Mouse (Mus musculus): Measurements from ENCODE around the gene Lyrm9. TPM values are rescaled to one million over a fixed set of nuclear protein-coding genes. Genes with fewer than 3 reads are reported as not detected.

Lyrm9 gene
- 10 to 100 TPM; 19.4 to 22.0 TPM for total RNA-seq (2021)
- long read RNA-seq, experiment 1, full-length matches to known transcripts = 8 of 13 reads
- long read RNA-seq, experiment 1, partial matches to known transcripts = 1 of 13 reads
- long read RNA-seq, experiment 1, other reads (novel, unspliced or antisense) = 4 of 13 reads
- long read RNA-seq, experiment 2, full-length matches to known transcripts = 7 of 10 reads
- long read RNA-seq, experiment 2, partial matches to known transcripts = 0 of 10 reads
- long read RNA-seq, experiment 2, other reads (novel, unspliced or antisense) = 3 of 10 reads

DNA sequence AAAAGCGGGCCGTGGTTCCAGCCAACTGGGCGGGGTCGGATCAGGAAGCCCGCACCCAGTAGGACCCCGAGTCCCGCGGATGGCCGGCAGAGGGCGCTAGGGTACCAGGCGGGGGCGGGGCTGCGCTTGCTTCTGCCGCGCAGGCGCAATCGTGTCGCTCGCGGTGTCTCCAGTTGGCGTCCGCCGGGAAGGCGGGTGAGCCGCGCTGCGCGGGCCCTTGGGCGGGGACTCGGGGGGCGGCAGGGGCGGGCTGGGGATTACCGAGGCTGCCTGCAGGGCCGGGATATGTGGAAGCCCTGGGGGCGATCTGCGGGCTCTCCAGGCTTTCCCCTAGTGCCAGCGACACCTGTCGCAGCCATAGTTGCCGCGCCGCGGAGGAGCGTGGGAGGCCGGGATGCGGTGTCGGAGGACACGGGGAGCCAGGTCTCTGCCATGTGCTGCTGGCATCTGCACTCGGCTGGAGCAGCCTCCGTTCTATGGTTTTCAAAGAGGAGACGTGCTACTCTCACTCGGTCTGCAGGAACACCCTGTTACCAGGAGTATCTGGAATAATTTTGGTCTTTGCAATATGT lies at the start of gene Lyrm9:
Lyrm9 (plus strand) TSS at position 143 of the 572 bp plus-strand sequence.
- peak; percentile 95 to 98 for DNase-seq (ENCODE audit: low spot score in 2 of 2)

DNA sequence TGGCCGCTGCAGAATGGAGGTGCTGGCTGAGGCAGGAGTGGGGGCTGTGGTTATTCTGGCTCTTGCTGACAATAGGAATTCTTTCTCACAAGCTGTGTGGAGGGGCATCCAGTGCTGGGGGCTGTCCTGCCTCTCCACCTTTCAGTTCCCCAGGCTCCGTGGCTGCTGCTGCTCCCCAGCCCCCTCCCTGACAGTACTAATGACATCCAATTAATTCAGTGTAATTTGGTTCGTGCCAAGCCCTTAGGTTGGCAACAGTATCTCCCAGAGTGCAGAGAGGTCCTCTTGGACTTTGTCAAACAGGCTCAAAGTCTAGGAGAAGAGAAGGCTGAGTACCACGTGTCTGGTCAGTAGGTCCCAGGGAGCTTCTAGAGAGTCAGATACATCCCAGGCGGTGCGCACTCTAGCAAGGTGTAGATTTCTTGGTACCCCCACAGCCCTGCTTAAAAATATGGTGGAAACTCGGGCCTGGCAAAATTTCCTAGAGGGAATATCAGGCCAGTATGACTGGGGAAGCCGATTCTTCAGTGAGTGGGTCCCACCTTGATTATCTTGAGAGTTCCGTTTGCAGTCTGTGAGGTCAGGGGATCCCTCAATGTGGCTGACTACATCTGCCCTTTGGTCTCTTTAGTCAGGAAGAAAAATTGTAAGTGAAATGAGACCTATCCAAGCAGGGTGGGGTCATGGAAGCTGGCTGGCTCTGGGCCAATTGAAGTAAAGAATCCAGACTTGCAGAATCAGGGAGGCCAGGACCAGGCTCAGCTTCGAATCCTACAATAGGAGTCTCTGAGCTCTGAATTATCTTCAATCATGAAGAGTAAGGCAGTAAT lies 48.3 kb upstream of the Lyrm9 start:
- DNase-seq (ENCODE audit: low spot score in 2 of 2) = no peak

DNA sequence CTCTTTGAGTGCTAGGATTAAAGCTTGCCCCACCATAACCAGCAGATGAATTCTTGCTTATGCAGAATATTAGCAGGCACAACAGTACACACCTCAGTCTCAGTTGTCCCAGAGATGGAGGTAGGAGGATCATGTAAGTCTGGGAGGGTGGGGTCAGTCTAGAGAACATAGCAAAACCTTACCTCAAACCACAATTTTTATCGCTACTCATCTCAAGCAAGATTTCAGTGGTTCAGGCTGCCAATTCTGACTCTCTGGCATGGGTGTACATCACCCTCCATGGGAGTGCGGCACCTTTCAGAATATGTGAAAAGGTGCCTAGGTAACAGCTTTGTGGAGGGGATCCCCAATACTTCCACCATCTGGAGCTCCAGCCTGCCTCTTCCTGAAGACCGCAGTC lies 46.4 kb upstream of the Lyrm9 start:
- DNase-seq (ENCODE audit: low spot score in 2 of 2) = no peak

DNA sequence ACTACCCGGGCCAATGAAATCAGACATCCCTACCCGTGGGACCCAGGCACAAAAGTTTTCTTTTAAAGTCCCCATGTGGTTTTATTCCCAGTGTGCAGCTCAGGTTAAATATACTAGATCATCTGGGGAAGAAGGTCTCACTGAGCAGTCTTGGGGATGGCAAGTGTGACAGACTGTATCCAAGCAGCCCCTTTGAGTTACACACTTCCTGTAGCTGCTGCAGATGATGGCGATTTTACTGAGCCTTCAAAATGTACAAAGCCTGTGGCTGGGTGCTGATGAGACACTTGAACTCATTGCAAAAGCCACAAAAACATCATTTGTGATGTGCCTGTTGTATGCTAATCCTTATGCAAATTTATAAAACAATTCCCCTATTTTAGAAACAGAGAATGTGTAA lies 45.8 kb upstream of the Lyrm9 start:
- DNase-seq (ENCODE audit: low spot score in 2 of 2) = no peak

DNA sequence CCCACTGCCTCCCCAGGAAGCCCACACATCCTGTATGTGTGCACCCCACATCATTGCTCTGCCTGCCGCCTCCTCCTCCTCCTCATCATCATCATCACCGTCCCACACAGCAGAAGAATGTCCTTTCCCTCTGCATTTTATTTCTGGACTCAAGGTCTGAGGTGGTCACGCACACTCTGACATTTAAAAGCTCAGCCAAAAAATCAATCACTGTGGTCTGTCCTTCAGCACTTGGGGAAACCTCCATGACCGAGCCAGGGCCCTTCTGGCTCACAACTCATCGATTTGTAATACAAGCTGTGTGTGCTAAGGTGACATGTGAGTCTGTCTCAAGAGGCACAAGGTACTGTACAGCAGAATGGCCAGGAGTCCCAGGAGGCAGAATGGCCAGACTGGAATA lies 44.1 kb upstream of the Lyrm9 start:
- no peak for DNase-seq (ENCODE audit: low spot score in 2 of 2)

DNA sequence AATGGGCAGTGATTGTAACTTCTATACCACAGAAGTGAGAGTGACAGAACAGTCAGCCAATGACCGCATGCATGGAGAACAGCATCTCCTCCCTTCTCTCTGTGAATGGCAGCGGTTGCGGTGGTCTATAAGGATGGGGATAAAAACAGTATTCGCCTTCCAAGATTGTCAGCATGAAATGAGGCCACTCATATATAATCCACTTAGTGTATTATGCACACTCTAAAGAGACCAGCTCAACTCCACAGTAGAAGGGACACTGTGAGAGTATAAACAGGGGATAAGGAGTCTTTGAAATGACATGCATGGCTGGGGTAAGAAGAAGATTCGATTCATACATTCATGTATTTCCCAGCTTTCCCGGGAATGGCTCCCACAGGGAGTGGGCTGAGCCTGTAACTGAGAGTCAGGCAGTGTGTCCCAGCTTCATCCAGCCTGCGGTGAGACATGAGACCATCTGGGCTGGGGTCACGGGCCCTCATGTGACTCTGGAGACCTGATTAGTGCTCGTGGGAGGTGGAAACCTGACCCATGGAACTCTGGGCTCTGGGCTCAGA lies 43.5 kb upstream of the Lyrm9 start:
- no peak for DNase-seq (ENCODE audit: low spot score in 2 of 2)

DNA sequence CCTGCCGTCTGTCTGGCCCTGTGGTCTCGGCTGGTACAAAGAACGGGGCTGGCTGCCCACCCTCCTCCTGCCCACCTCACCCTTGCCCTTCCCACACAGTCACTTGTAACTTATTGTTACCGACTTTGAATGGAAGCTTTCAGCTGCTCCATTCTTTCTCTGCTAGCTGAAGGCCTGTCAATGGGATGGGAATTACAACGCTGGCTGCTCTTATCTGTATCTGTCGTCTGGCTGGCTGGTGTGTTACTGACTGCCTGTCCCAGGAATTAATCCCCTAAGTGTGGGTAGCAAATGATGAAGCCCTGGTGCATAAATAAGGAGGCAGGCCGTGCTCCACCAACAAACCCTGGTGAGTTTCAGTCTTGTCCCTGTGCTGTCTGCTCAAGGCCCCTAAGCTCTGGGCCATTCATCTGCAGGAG lies 40.4 kb upstream of the Lyrm9 start:
- DNase-seq (ENCODE audit: low spot score in 2 of 2) = no peak

DNA sequence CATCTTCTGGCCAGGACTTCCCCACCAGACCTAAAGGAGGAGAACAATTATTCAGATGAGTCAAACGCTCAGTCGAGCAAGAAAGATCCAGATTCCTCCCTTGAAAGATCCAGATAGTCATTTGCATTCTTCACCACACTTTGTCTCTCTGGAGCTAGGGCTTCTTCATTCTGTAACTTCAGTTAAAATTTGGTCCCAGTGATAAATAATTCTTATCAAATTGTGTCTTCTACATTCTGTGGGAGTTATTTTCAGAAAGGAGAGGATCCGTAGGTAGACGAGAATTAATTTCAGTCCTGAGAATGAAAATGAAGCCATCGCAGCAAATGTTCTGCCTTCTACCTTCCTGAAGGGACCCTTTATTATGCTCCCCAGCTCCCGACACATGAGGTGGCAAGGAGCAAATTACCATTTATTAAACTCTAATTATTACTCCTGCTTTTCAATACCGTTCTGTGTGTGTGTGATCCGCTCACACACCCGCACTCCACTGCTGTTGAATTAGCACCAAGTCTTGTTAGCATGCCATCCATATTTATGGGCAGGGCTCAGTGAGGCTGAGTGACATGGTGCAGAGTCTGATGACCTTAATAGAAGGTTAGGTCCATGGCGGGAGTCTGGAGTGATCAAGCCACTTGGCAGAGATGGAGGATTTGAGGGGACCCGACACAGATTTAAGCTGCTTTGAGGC lies 36.9 kb upstream of the Lyrm9 start:
- no peak for DNase-seq (ENCODE audit: low spot score in 2 of 2)

DNA sequence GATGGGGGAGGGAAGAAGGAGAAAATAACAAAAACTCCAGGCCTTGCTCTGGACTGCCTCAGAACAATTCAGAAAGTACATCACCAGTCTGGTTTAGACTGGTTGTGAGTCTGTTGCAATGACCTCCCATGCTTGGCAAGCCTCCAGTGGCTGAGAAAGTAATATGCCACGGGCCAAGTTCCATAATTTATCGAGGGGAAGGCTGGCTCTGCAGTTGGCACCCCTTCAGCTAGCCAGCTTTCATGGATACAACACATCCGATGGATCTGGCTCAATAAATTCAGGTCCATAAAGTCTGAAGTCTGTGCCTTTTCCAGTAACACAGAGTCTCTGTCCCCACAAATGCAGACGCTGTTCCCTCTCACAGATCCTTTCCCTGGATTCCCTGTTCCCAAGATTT lies 34.8 kb upstream of the Lyrm9 start:
- DNase-seq (ENCODE audit: low spot score in 2 of 2) = peak; percentile 28 to 63

DNA sequence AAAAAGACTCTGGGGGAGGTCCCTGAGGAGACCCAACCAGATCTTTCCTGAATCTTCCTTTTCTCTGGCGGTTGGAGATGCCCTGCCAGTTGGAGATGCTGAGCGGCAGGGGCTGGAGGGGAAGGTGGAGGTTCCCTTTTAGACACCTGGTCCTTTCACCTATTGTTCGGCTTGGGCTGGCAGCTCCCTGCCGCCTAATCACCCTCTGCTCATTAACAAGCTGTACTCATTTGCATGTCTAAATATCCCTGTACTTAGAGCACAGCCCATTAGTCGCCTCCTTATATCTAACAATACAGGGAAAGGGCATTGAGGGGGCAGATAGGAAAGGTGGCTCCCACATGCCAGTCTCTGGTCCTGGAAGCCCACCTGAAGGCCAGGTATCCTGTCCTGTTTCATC lies 34.3 kb upstream of the Lyrm9 start:
- no peak for DNase-seq (ENCODE audit: low spot score in 2 of 2)

DNA sequence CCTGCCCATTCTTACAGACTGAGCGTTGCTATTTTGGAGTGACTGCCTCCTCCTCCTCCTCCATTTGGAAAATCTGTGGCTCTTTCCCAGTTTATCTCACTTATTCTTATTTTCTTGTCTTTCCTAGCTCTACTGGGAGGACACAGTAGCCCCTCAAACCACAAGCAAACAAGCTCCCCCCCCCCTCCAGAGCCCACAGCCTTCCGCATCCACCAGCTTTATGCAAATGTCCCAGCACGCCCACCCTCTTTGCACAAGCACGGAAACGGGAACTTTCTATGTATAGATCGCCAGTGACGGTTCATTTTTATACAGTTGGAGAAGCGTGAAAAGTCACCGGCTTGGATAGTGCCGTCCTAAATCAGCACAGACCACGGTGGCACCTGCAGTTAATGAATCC lies 33.9 kb upstream of the Lyrm9 start:
- no peak for DNase-seq (ENCODE audit: low spot score in 2 of 2)

DNA sequence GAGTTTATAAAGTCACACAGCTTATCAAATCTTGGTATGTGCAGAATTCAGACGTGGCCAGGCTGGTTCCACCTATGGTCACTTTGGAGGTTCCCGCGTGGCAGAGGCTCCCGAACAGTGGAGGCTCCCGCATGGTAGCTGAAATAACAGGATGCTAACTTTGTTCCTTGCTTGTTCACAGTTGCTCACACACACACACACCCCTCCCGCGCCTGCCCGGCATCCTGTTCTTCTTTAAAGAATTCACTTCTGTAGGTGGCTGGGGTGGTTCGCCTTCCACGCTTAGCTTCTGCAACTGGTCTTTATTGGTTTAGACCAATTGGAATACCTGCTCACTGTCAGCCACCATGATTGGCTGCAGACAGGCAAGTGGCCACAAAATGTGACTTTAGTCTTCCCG lies 33.3 kb upstream of the Lyrm9 start:
- no peak for DNase-seq (ENCODE audit: low spot score in 2 of 2)

DNA sequence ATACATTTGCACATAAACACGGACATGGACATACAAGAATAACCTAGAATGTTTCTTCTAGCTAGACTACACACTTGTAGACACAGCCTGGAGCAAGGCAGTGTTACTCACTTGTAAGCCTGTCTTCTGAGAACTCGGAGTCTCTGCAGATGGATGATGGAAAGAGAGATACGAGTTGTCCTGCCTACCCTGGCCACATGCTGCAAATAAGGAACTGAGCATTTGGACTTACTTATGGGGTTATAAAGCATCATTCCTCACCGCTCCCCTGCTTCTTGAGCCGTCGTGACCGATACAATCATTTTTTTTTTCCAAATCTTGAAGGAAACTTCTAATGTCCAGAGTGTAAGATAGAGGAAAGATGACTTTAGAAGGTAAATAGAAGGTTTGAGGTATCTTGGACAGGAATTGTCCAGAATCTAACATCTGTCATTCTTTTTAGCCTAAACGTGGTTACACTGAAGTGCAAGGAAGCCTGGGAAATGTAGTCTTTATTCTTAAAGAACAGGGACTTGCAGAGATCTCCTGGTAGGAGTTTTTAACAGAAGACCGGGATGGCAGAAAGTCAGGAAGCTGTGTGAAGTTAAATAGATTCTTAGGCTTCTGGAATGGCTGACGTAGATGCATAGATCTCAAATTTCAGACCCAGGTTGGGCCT lies 30.2 kb upstream of the Lyrm9 start:
- DNase-seq (ENCODE audit: low spot score in 2 of 2) = no peak

DNA sequence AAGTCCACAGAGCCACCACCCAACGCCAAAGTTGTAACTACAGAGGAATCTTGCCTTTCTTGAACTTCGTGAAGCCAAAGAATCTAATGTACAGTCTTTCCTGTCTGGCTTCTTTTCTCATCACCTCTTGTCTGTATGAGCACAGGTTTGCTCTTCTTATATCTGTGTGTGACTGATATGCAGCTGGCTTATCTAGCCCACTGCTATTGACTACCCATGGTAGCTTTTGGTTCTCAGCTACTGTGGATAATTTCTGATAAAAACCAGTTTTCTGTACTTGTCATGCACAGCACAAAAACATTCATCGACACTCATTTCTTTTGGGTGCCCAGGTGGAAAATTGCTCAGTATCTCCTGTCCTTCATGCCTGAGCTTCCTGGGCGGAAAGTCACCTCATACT lies 25.3 kb upstream of the Lyrm9 start:
- DNase-seq (ENCODE audit: low spot score in 2 of 2) = no peak

DNA sequence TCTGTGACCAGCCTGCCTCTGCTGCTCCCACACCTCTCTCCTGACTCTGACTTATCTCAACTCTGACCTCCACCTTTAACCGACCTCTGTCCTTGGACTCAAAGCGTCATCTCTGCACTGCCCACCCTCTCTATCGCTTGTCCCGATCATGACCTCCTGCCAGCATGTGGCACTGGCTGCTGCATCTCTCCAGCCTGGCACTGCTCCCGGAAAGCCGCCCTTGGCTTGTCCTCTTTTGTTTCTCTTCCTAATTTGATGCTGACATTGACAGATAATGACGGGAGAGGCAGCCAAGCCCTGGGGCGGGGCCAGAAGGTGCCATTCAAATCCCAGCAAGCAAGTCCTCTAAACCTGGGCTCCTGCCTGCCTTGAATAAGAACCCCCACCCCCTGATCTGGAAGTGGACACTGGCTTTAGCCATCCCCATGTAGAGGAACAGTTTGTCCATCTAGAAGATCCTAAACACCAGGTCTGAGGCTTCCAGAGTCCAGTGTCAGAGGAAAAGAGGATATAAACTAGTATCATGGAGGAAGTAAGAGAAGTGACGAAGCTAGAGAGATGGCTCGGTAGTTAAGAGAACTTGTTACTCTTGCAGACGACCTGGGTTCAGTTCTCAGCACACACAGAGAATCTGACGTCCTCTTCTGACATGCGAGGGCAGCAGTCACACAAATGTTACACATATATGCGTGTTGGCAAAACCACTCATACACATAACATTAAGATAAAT lies 22.6 kb upstream of the Lyrm9 start:
- peak in 1 of 2 experiments; percentile 47 for DNase-seq (ENCODE audit: low spot score in 2 of 2)

DNA sequence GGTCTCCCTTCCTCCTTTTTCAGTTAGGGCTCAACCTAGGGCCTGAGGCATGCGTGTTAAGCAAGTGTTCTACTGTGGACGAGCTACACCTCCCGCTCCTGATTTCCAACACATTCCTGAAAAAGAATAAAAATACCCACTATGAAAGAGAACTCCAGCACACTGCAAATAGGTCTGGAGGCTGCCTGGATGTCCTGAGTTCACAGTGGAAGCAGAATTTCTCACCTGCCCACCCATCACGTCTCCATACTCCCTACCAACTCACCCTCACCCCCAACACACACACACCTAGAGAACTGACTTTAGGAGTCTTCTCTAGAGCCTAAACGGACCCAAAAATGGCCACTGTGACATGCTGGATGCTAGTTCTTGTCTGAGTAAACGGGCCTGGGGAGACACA lies 21.8 kb upstream of the Lyrm9 start:
- DNase-seq (ENCODE audit: low spot score in 2 of 2) = no peak

DNA sequence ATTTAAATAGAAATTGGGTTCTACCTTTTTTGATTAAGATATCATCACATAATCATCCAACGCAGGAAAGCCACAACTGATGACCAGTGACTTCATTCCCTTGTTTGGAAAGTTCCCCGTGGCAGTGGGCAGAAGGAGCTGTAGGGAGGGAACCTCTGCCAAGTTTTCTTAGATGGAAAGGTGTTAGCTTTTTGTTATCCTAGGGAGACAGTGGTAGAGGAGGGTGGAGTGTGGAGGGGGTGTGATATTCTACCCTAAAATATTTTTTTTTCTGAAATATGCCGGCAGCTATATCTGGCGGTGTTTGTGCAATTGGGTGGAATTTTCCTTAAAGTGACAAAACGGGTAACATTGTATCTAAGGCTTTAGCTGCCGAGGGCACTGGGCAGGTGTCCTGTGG lies 21.2 kb upstream of the Lyrm9 start:
- DNase-seq (ENCODE audit: low spot score in 2 of 2) = no peak

DNA sequence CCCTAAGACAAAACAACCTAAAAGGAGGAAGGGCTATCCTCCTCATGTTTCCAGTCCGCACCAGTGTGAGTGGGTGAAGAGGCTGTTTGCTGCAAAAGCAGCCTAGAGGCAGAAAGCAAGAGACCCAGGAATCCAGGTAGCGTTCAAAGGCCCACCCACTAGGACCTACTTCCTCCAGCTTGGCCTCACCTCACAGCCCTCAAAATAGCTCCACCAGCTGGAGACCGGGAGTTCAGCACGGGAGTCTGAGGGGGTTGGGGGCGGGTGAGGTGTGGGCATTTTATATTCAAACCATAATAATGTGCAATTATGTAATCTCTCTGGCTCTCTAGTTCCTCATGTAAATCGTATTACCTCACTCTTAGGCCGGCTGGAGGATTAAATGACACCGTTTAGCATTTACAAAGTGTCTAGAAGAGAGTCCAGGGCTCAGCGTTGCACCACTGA lies 20.7 kb upstream of the Lyrm9 start:
- no peak for DNase-seq (ENCODE audit: low spot score in 2 of 2)

DNA sequence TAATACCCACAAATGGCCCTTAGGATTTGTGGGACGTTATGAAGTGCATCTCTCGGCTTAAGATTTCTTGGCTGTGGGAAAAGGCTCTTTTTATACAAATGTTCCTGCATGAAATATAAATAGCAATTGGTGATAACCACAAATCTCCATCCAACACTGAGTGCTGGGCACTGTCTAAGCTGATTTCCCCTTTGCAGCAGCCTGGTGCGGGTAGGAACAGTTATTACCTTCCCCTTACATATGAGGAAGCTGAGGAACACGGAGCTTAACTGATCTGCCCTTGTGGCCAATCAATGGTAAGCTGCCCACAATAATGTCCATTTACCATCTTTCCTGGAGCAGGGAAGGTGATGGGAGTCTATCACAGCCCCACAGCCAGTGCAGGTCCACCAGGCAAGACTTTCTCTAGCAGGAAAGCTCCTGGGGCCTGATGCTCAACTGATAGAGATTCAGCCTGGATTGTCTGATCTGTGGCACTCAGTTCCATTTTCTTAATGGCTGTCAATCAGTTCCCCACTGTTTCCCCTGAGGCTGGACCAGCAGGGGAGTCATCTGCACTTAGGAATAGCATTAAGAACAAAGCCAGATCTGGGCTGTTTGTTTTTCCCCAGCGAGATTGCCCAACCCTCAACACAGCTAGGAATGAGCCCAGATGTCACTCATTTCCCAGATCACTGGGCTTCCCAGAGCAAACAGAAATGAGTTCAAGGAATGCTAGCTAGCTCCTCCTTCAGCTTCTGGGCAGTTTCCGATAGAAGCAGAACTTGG lies 18.9 kb upstream of the Lyrm9 start:
- DNase-seq (ENCODE audit: low spot score in 2 of 2) = no peak

Measured in layer of hippocampus, postnatal 14 days (tissue).